ENCODE assay signal across 21 mouse cellular contexts in the genomic region with DNA sequence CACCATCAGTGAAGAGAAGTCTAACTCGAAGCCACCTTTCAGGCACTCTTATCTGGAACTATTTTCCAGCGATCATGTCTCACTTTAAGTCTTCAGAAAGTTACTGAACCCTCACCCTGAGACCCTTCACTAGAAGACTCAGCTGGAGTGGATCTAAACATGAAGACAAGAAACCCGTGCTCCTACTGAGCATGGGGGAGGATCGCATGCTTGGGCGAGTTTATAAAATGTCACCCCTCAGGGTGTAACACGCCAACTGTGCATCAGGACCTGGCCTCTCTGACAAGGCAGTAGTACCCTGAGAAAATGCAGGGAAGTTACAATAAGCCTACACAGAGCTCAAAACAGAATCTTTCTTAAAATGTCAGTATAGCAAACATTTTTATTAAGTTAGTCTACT.
A peak's percentile ranks its signal among the peaks of the same experiment; 100 is the strongest.
DNase-seq lines count a peak whose midpoint lies in the region; ATAC-seq lines count a peak whose summit lies in the region.
"Had no signal": no experiment of that assay in that cellular context is flagged by ENCODE, and none has a peak within 500 bp of the region (broad histone marks: within the 10 kb centered on the region; RNA-seq: fewer than 3 reads in every experiment).

No protein-coding gene starts in this region.

- intact Hi-C loops in heart, postnatal 14 days (cut with DNase I): no loop called here

- no peak overlapping the region for H3K4me3 ChIP-seq in heart, embryonic 13.5 days
- H3K4me3 ChIP-seq in kidney, embryonic 16.5 days (ENCODE audit: low read length): no peak overlapping the region
- H3K4me3 ChIP-seq in embryonic facial prominence, embryonic 14.5 days (ENCODE audit: low read depth, low read length): no peak overlapping the region
- H3K4me3 ChIP-seq in stomach, embryonic 15.5 days (replicated peaks): no peak overlapping the region
- H3K4me3 ChIP-seq: gastrocnemius, adult 2 months; layer of hippocampus, adult 2 months; limb, embryonic 10.5 days; liver, embryonic 15.5 days; lung, embryonic 15.5 days had no signal

- H3K36me3 ChIP-seq in heart, embryonic 13.5 days: peaks cover 9% of the 10 kb centered on the region; the same call in 1 of the 2 replicates
- no peaks in the 10 kb centered on the region for H3K36me3 ChIP-seq in kidney, embryonic 16.5 days (ENCODE audit: insufficient read depth, low read length)
- H3K36me3 ChIP-seq in embryonic facial prominence, embryonic 14.5 days (ENCODE audit: control insufficient read depth, insufficient read depth, low read length): no peaks in the 10 kb centered on the region
- no peaks in the 10 kb centered on the region for H3K36me3 ChIP-seq in stomach, embryonic 15.5 days
- H3K36me3 ChIP-seq: limb, embryonic 10.5 days; liver, embryonic 15.5 days; lung, embryonic 15.5 days had no signal

- H3K27ac ChIP-seq in heart, embryonic 13.5 days (replicated peaks): peak overlapping the region; percentile 12
- H3K27ac ChIP-seq in kidney, embryonic 16.5 days (ENCODE audit: low read length): peak overlapping the region; percentile 8; the same call in 1 of the 2 replicates
- peak overlapping the region; percentile 78; the same call in 1 of the 2 replicates for H3K27ac ChIP-seq in embryonic facial prominence, embryonic 14.5 days (replicated peaks; ENCODE audit: low read depth, low read length)
- peak overlapping the region; percentile 26; the same call in 1 of the 2 replicates for H3K27ac ChIP-seq in stomach, embryonic 15.5 days
- H3K27ac ChIP-seq: gastrocnemius, adult 2 months; hindbrain, embryonic 14.5 days; layer of hippocampus, adult 2 months; limb, embryonic 10.5 days; liver, embryonic 15.5 days; macrophage had no signal

- H3K27me3 ChIP-seq in heart, embryonic 13.5 days (replicated peaks): no peaks in the 10 kb centered on the region
- no peaks in the 10 kb centered on the region for H3K27me3 ChIP-seq in kidney, embryonic 16.5 days (ENCODE audit: insufficient read depth, low read length)
- H3K27me3 ChIP-seq in embryonic facial prominence, embryonic 14.5 days (replicated peaks; ENCODE audit: control insufficient read depth, insufficient read depth, low read length): no peaks in the 10 kb centered on the region
- no peaks in the 10 kb centered on the region for H3K27me3 ChIP-seq in stomach, embryonic 15.5 days (replicated peaks)
- H3K27me3 ChIP-seq: liver, embryonic 15.5 days; lung, embryonic 15.5 days had no signal

- H3K4me2 ChIP-seq in heart, embryonic 13.5 days: no peak overlapping the region
- no peak overlapping the region for H3K4me2 ChIP-seq in kidney, embryonic 16.5 days (replicated peaks; ENCODE audit: low read depth, low read length)
- H3K4me2 ChIP-seq in embryonic facial prominence, embryonic 14.5 days (ENCODE audit: low read depth, low read length): no peak overlapping the region
- H3K4me2 ChIP-seq in stomach, embryonic 15.5 days: no peak overlapping the region
- H3K4me2 ChIP-seq: hindbrain, embryonic 14.5 days; liver, embryonic 15.5 days; lung, embryonic 15.5 days had no signal

- no peak overlapping the region for H3K9ac ChIP-seq in heart, embryonic 13.5 days
- no peak overlapping the region for H3K9ac ChIP-seq in kidney, embryonic 16.5 days (replicated peaks; ENCODE audit: low read length)
- H3K9ac ChIP-seq in embryonic facial prominence, embryonic 14.5 days (ENCODE audit: low read depth, low read length): no peak overlapping the region
- no peak overlapping the region for H3K9ac ChIP-seq in stomach, embryonic 15.5 days
- H3K9ac ChIP-seq: hindbrain, embryonic 14.5 days; liver, embryonic 15.5 days; lung, embryonic 15.5 days had no signal

- no peaks in the 10 kb centered on the region for H3K9me3 ChIP-seq in heart, embryonic 13.5 days
- no peaks in the 10 kb centered on the region for H3K9me3 ChIP-seq in kidney, embryonic 16.5 days (ENCODE audit: low read length)
- H3K9me3 ChIP-seq in embryonic facial prominence, embryonic 14.5 days (ENCODE audit: control insufficient read depth, low read length): no peaks in the 10 kb centered on the region
- H3K9me3 ChIP-seq in stomach, embryonic 15.5 days: no peaks in the 10 kb centered on the region
- H3K9me3 ChIP-seq: limb, embryonic 10.5 days; liver, embryonic 15.5 days; lung, embryonic 15.5 days had no signal

- peaks cover 83% of the 10 kb centered on the region for H3K4me1 ChIP-seq in heart, embryonic 13.5 days
- H3K4me1 ChIP-seq in kidney, embryonic 16.5 days (ENCODE audit: insufficient read depth, low read length): peaks cover 30% of the 10 kb centered on the region
- H3K4me1 ChIP-seq in embryonic facial prominence, embryonic 14.5 days (ENCODE audit: control insufficient read depth, insufficient read depth, low read length): peaks cover 17% of the 10 kb centered on the region
- peaks cover 21% of the 10 kb centered on the region for H3K4me1 ChIP-seq in stomach, embryonic 15.5 days
- H3K4me1 ChIP-seq: liver, embryonic 15.5 days had no signal

- WGBS in heart, embryonic 13.5 days: 53% methylated on average over 6 of the region's 6 CpGs
- 32% methylated on average over 6 of the region's 6 CpGs for WGBS in kidney, embryonic 16.5 days
- 59% methylated on average over 6 of the region's 6 CpGs for WGBS in embryonic facial prominence, embryonic 14.5 days
- 58% methylated on average over 6 of the region's 6 CpGs for WGBS in stomach, embryonic 15.5 days

- no peak for ATAC-seq in heart, embryonic 13.5 days (ENCODE audit: extremely low read depth, insufficient number of reproducible peaks, low FRiP score, low TSS enrichment)
- peak; percentile 69; the same call in 1 of the 2 replicates for ATAC-seq in kidney, embryonic 16.5 days (ENCODE audit: low FRiP score, low TSS enrichment)
- ATAC-seq in embryonic facial prominence, embryonic 14.5 days (ENCODE audit: low read depth): no peak
- no peak for ATAC-seq in stomach, embryonic 15.5 days (ENCODE audit: insufficient read depth, low FRiP score, low read depth)
- ATAC-seq: inflammation-experienced regulatory T-cells, adult 6 months had no signal

- DNase-seq in heart, postnatal 14 days: no peak
- no peak for DNase-seq in kidney, adult 9 months
- no peak for DNase-seq in embryonic facial prominence, embryonic 14.5 days (ENCODE audit: low spot score)
- no peak for DNase-seq in spleen, postnatal 10 days (ENCODE audit: low spot score in 2 of 2)
- DNase-seq: adrenal gland, adult 2 months; cerebellum, adult 11-12 months; cerebellum, postnatal 10 days; gastrocnemius, adult 2 months; kidney, postnatal 10 days; liver; thymus, postnatal 36 days had no signal

Comparison
In these comparisons a context has a peak if more than half of its experiments do, and no peak if none do; other contexts are left out.
1. H3K27ac ChIP-seq: peak in every context shown above with its lines; median percentile 78 in embryonic facial prominence, embryonic 14.5 days; 26 in stomach, embryonic 15.5 days; 12 in heart, embryonic 13.5 days; 8 in kidney, embryonic 16.5 days.